Mouse (Mus musculus) thymus, adult 2 months (tissue): Measurements from ENCODE around the gene Palld. TPM values are rescaled to one million over a fixed set of nuclear protein-coding genes. Genes with fewer than 3 reads are reported as not detected.

Experiments used
- DNase-seq: peaks from one replicate; pipeline ENCODE4 v3.0.0; 2021
- H3K27ac ChIP-seq: fragments of 200-500 bp; 2 replicates; pipeline ENCODE4 v1.5.1; 2012; ENCODE audit warnings: low read length, control low read depth; ENCODE audit not compliant: control insufficient read depth, insufficient read depth
- H3K27me3 ChIP-seq: fragments of 200-500 bp; 2 replicates; pipeline ENCODE4 v1.6.1; 2012; ENCODE audit warnings: mild to moderate bottlenecking, low read length, moderate library complexity, mixed read lengths; ENCODE audit not compliant: control insufficient read depth, insufficient read depth
- H3K36me3 ChIP-seq: fragments of 200-500 bp; 2 replicates; pipeline ENCODE4 v1.6.1; 2012; ENCODE audit warnings: mild to moderate bottlenecking, low read length, moderate library complexity; ENCODE audit not compliant: control insufficient read depth, insufficient read depth
- H3K4me1 ChIP-seq: fragments of 200-500 bp; replicated peaks from 2 replicates; pipeline ENCODE4 v1.6.1; 2012; ENCODE audit warnings: low read length; ENCODE audit not compliant: control insufficient read depth, insufficient read depth
- H3K4me3 ChIP-seq: fragments of 200-500 bp; 2 replicates; pipeline ENCODE4 v1.5.1; 2012; ENCODE audit warnings: mild to moderate bottlenecking, low read length, control low read depth, moderate library complexity; ENCODE audit not compliant: control insufficient read depth, insufficient read depth
- CTCF ChIP-seq: fragments of 200-500 bp; IDR thresholded peaks from 2 replicates; pipeline ENCODE4 v1.5.1; 2012; ENCODE audit warnings: mild to moderate bottlenecking, control low read depth, low read length, moderate library complexity, borderline replicate concordance; ENCODE audit not compliant: control insufficient read depth, poor library complexity, insufficient read depth; ENCODE audit errors: extremely low read depth
- POLR2A ChIP-seq: fragments of 200-500 bp; IDR thresholded peaks from 2 replicates; pipeline ENCODE4 v1.6.1; 2012; ENCODE audit warnings: mild to moderate bottlenecking, low read length, control low read depth, moderate library complexity; ENCODE audit not compliant: control insufficient read depth, poor library complexity, insufficient read depth; ENCODE audit errors: extremely low read depth
- WGBS: fragments of 180-500 bp; shearing (Covaris S2); methylation state at CpG from one replicate; pipeline ENCODE4 v1.1.7; 2018; 5-methylcytosine and 5-hydroxymethylcytosine counted together
- polyA plus RNA-seq: library from polyadenylated mRNA; depleted of rRNA; stranded (reverse); fragments of >200 nt; gene quantifications from 2 replicates; pipeline ENCODE4 v1.2.3, GENCODE M21; 2012

Palld gene
- polyA plus RNA-seq, 1 experiment: 10.6 TPM

DNA sequence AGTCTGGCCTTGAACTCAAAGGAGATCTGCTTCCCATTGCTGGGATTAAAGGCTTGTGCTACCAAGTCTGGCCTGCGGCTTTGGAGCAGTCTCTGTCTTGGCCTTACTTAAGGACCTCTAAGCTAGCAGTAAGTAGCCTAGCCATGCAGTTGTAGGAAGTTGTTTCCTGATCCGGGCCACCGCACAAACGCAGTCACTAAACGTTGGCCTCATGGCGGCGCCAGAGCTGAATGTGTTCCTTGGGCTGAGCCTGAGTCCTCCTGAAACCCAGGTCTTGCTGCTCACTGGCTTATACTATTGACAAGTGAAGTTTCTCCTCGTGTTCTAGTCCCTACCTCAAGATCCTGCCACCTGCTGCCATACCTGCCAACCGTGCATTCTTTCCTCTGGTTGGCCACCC is 28.5 kb downstream of the Palld start:
- TF ChIP-seq POLR2A: no peak
- no peak for TF ChIP-seq CTCF
- H3K4me1 ChIP-seq: no peaks in the 10 kb centered on the region
- H3K27ac ChIP-seq: no peak overlapping the region
- H3K4me3 ChIP-seq: no peak overlapping the region
- no peak for DNase-seq
- 87% methylated on average over 9 of the region's 9 CpGs for WGBS
- H3K36me3 ChIP-seq: no peaks in the 10 kb centered on the region
- H3K27me3 ChIP-seq: no peaks in the 10 kb centered on the region

DNA sequence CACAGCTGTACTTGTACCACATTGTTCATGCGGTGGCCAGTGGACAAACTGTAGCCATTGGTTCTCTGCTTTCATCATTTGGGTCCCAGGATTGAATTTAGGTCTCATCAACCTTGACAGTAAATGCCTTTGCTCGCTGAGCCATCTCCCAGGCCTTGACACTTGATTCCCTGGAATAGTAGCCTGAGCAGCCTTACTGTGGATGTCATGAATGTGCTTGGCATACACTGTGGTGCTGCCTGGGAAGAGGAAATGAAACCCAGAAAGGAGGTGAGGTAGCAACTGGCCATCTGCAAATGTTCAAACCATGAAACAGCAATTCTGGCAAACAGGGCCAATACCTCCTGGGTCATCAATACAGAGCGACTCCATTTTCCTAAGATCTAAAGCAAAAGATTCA is 34.0 kb downstream of the Palld start:
- whole genome bisulfite sequencing: 94% methylated on average over 3 of the region's 3 CpGs
- Histone ChIP-seq H3K36me3 (no peaks in the 10 kb centered on the region), H3K27me3 (no peaks in the 10 kb centered on the region), H3K4me1 (no peaks in the 10 kb centered on the region), H3K27ac (no peak overlapping the region), H3K4me3 (no peak overlapping the region)
- DNase-seq: no peak
- TF ChIP-seq POLR2A: no peak
- TF ChIP-seq CTCF: no peak

DNA sequence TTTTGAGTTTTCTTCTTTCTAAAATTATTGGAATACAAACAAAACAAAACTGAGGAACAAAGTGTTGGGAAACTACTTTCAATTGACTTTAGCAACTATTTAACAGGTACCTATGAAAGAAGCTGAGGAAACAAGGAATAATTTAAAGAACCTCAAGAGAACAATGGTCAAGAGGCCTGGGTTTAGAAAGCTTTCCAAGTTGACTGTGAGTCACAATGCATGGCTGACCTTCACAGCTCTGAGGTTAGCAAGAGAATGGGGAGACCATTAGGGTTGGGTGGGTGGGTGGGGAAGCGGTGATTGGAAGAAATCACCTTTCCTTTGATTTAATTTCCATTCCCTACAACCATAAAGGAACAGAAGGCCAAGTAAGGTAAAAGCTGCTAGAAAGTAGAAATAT is 35.6 kb downstream of the Palld start:
- 94% methylated on average over 1 of the region's 1 CpGs for WGBS
- Histone ChIP-seq H3K4me1 (no peaks in the 10 kb centered on the region), H3K36me3 (no peaks in the 10 kb centered on the region), H3K27me3 (no peaks in the 10 kb centered on the region), H3K4me3 (no peak overlapping the region), H3K27ac (no peak overlapping the region)
- no peak for DNase-seq
- TF ChIP-seq CTCF (no peak), POLR2A (no peak)

DNA sequence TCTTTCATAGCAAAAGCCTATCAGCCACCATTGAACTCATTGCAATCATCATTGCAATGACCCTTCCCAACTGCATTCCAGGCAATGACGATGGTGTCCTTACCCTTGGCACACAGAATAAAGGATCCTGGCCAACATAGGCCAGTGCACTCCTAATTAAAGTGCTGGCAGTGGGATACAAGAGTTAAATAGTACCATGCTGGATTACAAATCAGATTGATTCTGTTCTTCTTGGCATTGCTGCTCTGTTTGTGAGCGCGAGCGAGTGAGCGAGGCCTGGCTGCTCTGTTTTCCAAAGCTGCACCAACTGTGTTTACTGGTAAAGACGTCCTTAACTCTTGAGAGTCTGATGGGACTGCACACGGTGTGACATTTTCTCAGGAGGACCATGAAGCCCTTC is 37.1 kb downstream of the Palld start:
- no peak for DNase-seq
- H3K27ac ChIP-seq: no peak overlapping the region
- no peak overlapping the region for H3K4me3 ChIP-seq
- TF ChIP-seq CTCF (no peak), POLR2A (no peak)
- H3K36me3 ChIP-seq: no peaks in the 10 kb centered on the region
- WGBS: 95% methylated on average over 7 of the region's 7 CpGs
- H3K27me3 ChIP-seq: no peaks in the 10 kb centered on the region
- no peaks in the 10 kb centered on the region for H3K4me1 ChIP-seq

DNA sequence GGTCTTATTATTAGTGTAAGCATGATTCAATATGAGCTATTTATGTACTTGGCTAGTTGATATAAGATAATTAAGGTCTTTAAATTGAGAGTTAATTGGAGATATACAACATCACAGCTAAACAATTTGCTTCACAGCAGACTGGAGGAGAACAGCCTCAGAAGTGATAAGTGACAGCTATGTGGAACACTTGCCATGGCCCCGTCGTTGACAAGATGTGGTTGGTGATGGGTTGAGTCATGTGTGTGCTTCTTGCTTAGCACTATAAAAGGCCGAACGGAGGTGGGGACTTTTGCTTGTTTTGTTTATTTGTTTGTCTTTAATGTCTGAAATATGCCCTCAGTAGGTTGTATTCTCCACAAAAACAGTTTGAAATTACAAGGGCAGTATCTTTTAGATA is 51.2 kb downstream of the Palld start:
- 87% methylated on average over 4 of the region's 4 CpGs for WGBS
- H3K4me3 ChIP-seq: no peak overlapping the region
- TF ChIP-seq CTCF: no peak
- TF ChIP-seq POLR2A: no peak
- H3K4me1 ChIP-seq: no peaks in the 10 kb centered on the region
- DNase-seq: no peak
- no peaks in the 10 kb centered on the region for H3K36me3 ChIP-seq
- H3K27ac ChIP-seq: no peak overlapping the region
- no peaks in the 10 kb centered on the region for H3K27me3 ChIP-seq

DNA sequence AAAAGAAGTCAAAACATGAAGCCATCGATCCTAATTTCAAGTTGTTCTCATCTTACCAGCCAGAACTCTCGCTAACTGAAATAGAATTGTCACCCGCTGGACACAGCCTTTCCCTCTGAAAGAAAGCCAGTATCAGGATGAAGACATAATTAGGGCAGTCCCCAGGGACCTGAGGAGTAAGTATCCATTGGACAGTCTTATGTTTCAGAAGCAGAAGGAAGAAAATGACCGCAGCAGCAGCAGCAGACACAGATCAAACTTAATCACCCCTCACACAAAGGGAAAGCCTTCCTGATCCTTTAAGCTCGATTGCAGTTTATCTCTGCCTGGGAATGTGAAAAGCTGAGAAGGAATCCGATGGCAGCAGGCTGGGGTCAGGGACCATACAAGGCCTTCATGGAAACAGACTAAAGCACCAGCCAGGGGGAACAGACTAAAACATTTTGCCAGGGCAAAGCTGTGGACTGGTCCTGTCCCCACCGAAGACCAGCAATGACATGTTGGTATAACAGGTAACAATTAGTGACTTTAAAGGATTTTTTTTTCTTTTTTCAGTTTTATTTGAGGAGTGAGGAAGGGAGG is 53.8 kb downstream of the Palld start:
- DNase-seq: no peak
- no peak for TF ChIP-seq POLR2A
- TF ChIP-seq CTCF: no peak
- 89% methylated on average over 7 of the region's 7 CpGs for WGBS
- Histone ChIP-seq H3K36me3 (no peaks in the 10 kb centered on the region), H3K27me3 (no peaks in the 10 kb centered on the region), H3K27ac (no peak overlapping the region), H3K4me1 (no peaks in the 10 kb centered on the region), H3K4me3 (no peak overlapping the region)

DNA sequence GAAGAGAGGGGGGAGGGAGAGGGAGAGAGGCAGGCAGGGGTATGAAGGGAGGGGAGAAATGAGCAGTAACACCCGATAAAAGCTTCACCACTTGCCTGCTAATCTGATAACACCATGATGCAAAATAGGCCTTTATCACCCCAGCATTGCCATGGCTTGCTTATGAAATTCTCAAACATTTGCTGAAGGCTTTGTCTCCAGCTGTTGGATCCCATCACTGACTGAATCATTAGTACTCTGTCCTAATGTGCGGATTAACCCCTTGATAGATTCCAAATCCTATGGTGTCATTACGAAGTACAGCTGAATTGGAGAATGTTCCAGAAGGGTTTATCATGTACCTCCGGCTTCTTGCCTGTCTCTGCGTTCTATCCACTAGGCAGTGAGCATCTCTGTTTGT is 55.0 kb downstream of the Palld start:
- Histone ChIP-seq H3K27me3 (no peaks in the 10 kb centered on the region), H3K27ac (no peak overlapping the region), H3K4me1 (no peaks in the 10 kb centered on the region), H3K36me3 (no peaks in the 10 kb centered on the region), H3K4me3 (no peak overlapping the region)
- TF ChIP-seq POLR2A: no peak
- TF ChIP-seq CTCF: no peak
- DNase-seq: no peak
- WGBS: 91% methylated on average over 5 of the region's 5 CpGs
